Mouse (Mus musculus): ENCODE measurements around the gene Calcoco1.

GRCm38 (mm10) chr15:102744416-102744815 lies 22.4 kb upstream of the Calcoco1 start:
- TF ChIP-seq CTCF (IDR thresholded peaks at IDR 0.05; ENCODE audit: control insufficient read depth, insufficient read depth, low read length) (no peak), POLR2A (IDR thresholded peaks at IDR 0.05; ENCODE audit: borderline replicate concordance, control insufficient read depth, low read depth, low read length) (no peak)

Measured in bone marrow, adult 2 months (tissue).